Mouse (Mus musculus): ENCODE data around the gene Slc24a3.
A peak's percentile ranks its signal among the peaks of the same experiment; 100 is the strongest.

The Slc24a3 gene

GRCm38 (mm10) chr2:145621119-145621518, 453.6 kb downstream of the Slc24a3 start:
- no peak for DNase-seq (ENCODE audit: low spot score in 2 of 2)

- DNase-seq (ENCODE audit: low spot score in 2 of 2) = no peak
These were observed 463.7 kb downstream of the Slc24a3 start for GRCm38 (mm10) chr2:145631123-145631798.

DNA sequence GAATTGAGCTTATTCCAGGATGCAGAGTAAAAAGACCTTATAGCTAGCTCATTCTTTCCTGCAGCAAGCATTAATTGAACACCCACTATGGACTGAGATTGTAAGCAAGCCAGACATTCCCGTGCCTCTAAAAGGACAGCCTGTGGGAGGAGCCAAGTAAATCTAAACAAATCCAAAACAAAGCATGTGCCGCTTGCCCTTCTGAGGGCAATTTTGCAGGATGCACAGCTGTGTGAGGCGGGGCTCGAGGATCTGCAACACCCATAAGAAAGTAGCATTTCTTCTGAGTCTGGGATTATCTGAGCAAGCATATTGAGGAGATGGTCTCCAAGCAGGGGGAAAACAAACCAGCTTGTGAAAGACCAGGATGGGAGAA, 464.2 kb downstream of the Slc24a3 start:
- no peak for DNase-seq (ENCODE audit: low spot score in 2 of 2)

DNA sequence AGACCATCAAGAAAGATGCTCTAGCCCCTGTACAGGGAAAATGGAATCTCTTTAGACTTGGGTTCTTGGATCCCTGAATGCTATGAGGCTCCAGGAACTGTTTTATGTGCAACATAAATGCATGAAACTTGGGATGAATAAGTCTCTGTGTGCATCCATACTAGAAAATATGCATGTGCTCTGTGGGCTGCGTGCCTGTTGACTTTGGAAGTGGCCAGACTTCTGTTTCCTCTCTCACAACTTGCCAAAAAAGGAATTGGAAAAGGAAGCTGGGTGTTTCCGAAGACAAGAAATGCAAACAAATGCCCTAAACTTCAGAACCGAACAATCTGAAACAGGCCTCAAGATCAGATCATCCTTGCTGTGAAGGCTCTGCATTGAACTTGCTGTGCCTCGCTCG, 466.3 kb downstream of the Slc24a3 start:
- DNase-seq (ENCODE audit: low spot score in 2 of 2) = no peak

GRCm38 (mm10) chr2:145640255-145640984, 472.9 kb downstream of the Slc24a3 start:
- no peak for DNase-seq (ENCODE audit: low spot score in 2 of 2)

DNA sequence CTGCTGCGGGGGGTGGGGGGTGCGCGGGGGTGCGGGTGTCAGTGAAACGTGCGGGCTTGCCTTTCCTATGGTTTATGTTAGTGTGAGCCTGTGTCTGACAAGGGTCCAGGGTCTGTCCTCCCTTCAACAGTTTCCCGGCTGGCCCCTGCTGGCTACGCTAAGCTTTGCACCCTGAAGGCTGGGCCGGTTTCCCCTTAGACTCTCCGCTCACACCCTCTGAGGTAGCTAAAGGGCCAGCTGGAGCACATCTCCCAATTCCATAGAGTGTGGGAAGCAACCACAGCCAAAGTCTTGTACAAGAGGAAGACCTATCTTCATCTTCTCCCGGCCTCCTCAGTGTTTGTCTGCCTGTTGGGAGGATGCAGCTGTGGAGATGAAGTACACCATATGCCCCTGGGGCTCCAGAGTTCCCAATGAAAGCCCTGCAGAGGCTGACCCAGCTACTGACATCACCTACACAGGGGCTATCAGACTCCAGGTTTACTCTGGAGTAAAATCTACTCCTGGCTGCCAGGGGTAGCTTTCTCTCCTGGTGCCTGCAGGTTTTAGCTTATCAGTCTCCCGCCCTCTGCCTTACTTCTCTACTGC, 487.9 kb downstream of the Slc24a3 start:
- DNase-seq (ENCODE audit: low spot score in 2 of 2) = no peak

GRCm38 (mm10) chr2:145656121-145656520, 488.6 kb downstream of the Slc24a3 start:
- DNase-seq (ENCODE audit: low spot score in 2 of 2) = no peak

- DNase-seq (ENCODE audit: low spot score in 2 of 2) = no peak
These were observed 489.2 kb downstream of the Slc24a3 start for GRCm38 (mm10) chr2:145656716-145657115.

DNA sequence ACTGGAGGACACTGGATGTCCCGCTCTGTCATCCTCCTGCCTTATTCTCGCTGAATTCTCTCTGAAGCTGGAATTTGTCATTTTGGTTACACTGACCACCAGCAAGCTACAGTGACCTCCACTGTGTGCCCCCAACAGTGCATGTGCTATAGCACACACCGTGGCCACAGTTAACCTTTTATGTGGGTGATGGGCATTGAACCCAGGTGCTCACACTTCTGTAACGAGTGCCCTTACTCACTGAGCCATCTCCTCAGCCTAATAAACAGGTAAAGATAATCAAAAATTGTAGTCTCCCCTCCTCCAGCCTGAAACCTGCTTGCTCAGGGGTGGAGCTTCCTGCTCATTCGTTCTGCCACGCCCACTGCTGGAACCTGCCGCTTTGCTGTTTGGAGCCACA, 493.7 kb downstream of the Slc24a3 start:
- DNase-seq (ENCODE audit: low spot score in 2 of 2) = no peak

GRCm38 (mm10) chr2:145663899-145664298, 496.3 kb downstream of the Slc24a3 start:
- DNase-seq (ENCODE audit: low spot score in 2 of 2) = no peak

DNA sequence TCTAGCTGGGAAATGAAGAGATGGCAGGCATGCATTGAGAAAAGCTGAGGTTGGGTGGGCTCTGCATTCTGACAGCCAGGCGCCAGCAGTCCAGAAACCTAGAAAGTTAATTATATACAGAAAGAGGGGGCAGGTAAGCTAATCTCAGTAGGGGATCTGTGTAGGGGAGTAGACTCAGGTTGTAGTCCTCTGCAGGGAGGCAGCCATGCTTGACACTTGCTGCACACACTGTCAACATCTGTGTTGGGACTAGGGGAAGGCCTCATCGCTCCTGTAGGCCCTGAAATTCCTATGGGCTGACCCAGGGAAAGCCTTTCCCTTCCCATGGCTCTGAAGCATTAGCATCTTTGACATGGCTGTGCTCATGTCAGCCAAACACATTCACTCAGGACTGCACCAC, 496.8 kb downstream of the Slc24a3 start:
- no peak for DNase-seq (ENCODE audit: low spot score in 2 of 2)

GRCm38 (mm10) chr2:145668135-145668534, 500.6 kb downstream of the Slc24a3 start:
- DNase-seq (ENCODE audit: low spot score in 2 of 2) = no peak

- DNase-seq (ENCODE audit: low spot score in 2 of 2) = no peak
These were observed 502.6 kb downstream of the Slc24a3 start for GRCm38 (mm10) chr2:145670131-145670530.

GRCm38 (mm10) chr2:145674496-145675141, 507.1 kb downstream of the Slc24a3 start:
- no peak for DNase-seq (ENCODE audit: low spot score in 2 of 2)

DNA sequence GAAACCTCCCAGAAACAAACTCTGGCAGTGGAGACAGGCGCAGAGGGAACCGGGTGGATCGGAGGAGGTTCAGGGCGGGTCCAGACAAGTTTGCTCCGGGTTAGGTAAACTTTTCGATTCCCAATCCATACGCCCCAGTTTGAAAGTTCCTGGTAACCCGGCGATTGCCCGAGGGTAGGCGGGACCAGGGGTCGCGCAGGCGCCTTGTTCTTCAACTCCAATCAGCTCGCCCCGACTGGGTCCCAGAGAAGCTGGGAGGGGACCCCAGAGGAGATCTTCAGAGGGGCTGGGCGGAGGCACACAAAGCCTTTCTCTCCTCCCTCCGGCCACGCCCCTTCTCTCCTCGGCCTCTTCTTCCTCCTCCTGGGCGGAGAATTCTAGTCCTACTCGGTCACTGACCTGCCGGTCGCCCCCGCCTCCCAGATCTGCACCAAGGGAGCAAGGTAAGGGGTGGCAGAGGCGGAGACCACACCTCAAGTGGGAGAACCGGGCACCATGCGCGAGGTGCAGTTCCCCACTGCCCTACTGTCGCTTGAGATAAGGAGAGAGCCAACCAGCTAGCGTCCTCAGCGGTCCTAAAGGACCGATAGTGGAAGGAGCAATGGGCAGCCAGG, 507.7 kb downstream of the Slc24a3 start, which contains the start of gene Rin2:
Gene Rin2, plus strand, starts transcription at position 74 of the 614 bp plus-strand sequence.
- peak; percentile 9 to 38 for DNase-seq (ENCODE audit: low spot score in 2 of 2)

DNA sequence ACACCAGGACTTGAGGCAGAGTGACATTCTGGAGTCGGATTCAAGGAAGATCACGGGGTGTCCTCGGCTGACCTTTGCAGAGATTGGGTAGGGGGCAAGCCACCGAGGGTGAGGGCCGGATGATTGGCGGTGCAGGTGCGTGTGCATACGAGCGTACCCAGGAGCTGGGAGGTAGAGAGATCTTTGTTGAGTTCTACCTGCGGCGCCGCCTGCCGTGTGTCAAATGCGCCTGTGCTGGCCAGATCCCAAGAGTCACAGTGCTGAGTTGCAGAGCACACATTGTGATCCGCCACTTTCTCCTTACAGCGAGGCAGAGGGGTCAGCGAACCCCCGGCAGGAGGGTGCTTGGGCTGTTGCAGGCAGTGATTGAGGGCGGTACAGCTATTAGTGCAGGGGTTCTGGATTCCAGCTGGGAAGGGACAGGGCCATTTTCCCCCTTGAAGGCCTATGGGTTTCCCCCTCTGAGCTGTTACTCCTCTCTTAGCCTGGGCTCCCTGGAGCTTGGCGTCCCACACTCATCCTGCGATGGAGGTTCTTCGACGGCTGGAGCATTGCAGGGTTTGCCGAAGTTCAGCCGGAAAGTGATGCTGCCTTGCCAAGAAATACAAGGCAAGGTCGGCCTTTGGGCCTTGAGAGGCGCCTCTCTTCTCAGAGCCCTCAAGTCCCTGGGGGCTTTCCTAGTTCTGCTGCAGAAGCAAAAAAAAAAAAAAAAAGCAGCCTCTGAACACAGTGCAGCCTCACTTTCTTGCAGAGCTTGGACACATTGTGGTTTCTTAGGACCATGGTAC, 508.4 kb downstream of the Slc24a3 start:
- DNase-seq (ENCODE audit: low spot score in 2 of 2) = no peak

DNA sequence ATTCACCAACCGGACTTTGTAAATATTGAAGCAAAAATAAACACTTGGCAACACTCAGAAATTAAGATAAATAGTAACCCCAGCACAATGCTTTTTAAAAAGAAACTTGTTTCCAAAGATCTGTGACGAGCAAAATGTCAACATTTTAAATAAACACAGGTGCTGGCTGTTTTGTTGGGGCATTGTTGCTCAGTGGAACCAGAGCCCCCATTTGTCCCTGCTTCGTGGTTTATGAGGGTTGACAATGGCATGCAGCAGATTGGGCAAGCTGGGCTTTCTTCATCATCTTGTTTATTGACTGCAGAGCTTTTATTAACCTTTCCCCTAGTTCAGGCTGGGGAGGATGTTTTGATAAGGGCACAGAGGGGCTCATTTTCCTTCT, 509.0 kb downstream of the Slc24a3 start:
- no peak for DNase-seq (ENCODE audit: low spot score in 2 of 2)

DNA sequence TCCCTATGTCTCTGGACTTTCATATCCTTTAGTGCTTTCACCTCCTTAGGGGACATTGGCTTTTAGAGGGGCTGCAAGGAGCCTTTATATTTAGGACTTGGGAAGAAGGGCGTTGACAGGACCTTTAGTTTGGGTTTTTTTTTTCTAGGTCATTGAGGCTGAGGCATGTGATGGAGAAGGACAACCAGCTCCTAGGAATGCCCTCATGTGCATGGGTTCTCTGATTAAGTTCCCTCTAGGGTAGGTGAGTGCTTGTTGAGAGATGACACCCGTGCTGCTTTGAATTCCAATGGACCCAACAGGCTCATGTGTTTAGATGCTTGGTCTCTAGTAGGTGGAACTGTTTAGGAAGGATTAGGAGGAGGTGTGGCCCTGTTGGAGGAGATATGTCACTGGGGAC, 509.4 kb downstream of the Slc24a3 start:
- DNase-seq (ENCODE audit: low spot score in 2 of 2) = no peak

- DNase-seq (ENCODE audit: low spot score in 2 of 2) = no peak
These were observed 512.6 kb downstream of the Slc24a3 start for GRCm38 (mm10) chr2:145680141-145680540.

GRCm38 (mm10) chr2:145680762-145681161, 513.2 kb downstream of the Slc24a3 start:
- no peak for DNase-seq (ENCODE audit: low spot score in 2 of 2)

DNA sequence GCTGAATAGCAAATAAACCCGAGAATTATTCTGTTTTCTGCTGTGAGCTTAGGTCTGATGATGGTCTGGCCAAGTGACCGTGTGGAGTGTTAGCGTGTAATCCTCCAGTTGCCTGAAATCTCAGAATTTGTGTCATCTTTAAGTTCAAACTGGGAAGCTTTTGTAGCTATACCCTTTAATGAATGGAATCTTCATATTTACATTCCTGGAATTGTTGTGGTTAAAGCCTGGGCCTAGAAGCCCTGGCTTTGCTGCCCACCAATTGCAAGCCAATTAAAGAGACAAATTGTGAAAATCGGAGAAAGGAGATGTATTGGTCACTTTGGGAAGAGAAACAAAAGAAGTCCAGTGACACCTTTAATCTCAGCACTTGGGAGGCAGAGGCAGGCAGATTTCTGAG, 514.1 kb downstream of the Slc24a3 start:
- DNase-seq (ENCODE audit: low spot score in 2 of 2) = no peak
